Mouse (Mus musculus) left cerebral cortex, postnatal 10 days (tissue): ENCODE results near the gene Fars2. TPM values are rescaled to one million over a fixed set of nuclear protein-coding genes. Genes with fewer than 3 reads are reported as not detected.
"Not testable (repeated sequence)": the region's sequence is repeated elsewhere in the genome, so short reads cannot be mapped to it uniquely, and the experiment has no call there.

Experiments
- DNase-seq, 2 experiments: peaks; one replicate each; pipeline ENCODE4 v3.0.0; 2021 to 2022; ENCODE audit warnings: low spot score in 2 of 2, mixed read lengths in 1 of 2; ENCODE audit errors: extremely low spot score in 1 of 2
- intact Hi-C: fragments of 180-260 bp; cut with DNase I; formaldehyde crosslinking; loops from one replicate; pipeline ENCODE4 v1.15.1; 2025
- total RNA-seq, 2 experiments: library from RNA; stranded (reverse); gene quantifications; 2 replicates each; pipeline ENCODE4 v1.2.3; 2021

Fars2 gene
- total RNA-seq, 2 experiments from 2014 or later = 31.1 to 37.6 TPM

DNA sequence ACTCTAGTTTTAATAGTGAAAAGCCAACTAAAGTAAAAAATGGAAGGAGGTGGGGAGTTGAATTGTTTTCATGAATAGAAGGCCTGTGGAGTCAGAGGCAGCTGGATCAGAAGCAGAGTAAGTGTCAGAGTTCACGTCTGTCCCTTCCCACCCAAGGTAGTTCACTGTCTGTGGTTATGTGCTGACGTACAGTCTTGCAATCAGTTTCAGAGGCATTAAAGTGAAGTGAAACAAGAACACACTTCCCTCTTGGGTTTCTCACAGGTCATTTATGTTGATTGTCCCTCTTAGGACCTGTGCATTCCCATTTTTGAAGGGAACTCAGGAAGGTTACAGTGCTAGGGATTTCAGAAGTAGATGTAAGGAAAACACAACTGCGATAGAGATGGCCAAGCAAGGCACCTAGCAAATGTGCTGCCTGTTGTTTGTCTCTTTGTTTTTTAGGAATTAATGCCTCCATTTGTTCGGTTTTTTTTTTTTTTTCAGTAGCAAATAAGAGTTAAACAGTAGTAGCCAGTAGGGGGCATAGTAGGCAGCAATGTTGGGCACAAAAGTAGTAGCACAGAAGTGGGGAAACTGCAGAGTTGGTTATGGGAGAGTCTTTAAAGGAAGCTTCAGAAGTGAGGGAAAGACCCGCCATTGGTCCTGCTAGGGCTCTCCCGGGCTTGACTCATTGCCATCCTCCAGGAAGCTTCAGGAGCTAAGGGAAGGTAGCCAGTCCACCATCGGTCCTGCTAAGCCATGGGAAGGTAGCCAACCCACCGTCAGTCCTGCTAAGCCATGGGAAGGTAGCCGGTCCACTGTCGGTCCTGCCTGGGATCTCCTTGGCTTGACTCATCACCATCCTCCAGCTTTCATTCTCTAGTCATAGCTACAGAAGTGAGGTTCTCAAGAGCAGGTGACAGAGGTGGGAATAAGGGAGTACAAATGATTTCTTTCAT, 197.9 kb downstream of the Fars2 start:
- DNase-seq = peak in 1 of 2 experiments; percentile 26
- intact Hi-C loops = no loop called here

DNA sequence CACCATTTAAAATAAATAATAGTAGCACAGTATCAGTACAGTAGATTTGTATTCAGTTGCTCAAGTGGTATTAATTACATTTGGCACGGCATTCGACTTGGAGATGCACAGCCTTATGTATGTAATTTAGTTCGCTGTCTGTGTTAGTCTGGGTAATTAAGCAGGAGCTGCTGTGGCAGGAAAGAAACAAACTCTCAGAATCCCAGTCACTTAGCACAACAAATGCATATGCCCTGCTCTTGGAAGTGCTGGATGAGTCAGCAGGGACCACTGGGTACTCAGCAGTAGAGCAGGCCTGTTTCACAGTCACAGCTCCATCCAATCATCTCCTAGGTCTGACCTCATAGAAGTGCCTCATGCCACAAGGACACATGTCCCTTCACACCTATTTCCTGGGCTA, 200.6 kb downstream of the Fars2 start:
- DNase-seq = no peak
- intact Hi-C loops = no loop called here

DNA sequence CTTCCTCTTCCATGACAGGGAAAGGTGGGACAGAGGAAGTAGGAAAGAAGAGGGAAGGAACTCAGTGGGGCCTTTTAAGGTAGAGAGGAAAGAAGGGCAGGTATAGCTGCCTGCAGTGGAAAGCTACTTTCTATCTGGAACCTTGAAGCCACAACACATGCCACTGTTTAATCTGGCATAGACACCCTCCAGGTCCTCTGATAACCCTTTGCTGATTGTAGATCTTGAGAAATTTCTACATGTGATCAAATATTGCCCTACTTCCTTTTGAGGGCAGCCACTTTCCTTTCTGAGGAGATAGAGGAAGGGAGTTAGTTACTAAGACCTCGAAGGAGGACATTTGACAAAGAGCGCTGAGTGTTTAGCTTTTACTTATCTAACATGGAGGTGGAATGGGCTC, 207.4 kb downstream of the Fars2 start:
- no peak for DNase-seq
- intact Hi-C loops = no loop called here

DNA sequence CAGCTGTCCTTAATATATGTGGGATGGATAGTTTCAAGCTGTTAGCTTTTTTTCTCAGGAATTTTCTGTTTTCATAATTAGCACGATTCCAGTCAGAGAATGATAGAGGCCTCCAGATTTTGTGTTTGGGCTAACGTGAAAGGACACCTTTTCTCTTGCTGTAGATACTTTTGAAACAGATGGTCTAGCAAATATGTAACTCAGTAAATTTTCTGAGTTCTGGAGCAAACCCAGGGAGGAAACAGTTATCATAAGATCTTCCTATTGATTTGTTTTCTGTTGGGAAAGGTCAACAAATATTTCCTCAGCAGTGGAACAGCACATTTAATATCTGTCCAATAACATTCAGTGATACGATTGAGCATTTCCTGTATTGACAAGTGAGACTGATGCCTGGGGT, 209.3 kb downstream of the Fars2 start:
- intact Hi-C loops = no loop called here
- no peak for DNase-seq

DNA sequence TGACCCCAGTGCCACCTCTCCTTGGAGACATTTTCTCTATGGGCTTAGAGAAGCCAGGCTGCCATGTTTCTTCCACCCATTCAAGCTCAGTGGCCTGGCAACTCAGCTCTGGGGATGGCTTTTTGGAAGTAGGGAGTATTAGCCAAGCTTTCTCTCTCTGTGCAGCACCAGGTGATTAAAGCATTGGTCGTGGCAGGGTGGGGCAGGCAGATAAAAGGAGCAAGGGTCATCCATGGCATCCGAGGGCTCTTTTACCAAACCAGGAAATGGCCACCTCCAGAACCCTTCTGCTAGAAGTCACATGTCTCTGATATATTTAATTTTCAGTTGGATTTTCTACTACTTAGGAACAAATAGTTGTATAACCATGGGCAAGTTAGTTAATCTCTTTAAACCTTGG, 212.7 kb downstream of the Fars2 start:
- intact Hi-C loops = no loop called here

DNA sequence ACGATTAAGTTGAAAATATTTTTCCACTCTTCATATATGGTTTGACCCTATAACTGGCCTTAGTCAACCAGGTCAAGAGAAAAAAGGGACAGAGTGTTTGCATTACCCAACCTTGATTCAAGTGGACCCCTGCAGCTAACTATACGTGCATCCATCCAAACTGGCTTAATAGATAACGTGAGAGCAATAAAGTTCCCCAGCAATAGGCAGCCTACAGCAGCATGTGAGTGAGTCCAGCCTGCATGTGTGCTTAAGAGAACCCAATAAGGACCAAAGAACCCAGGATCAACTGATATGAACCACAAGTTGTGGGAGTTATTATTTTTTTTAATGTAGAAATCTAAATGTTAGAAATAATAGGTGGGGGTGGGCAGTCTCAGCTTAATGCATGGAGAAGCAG, 213.3 kb downstream of the Fars2 start:
- DNase-seq = no peak
- intact Hi-C loops = no loop called here

More for the DNA sequence above, 212.7 kb downstream of the Fars2 start:
- no peak for DNase-seq

DNA sequence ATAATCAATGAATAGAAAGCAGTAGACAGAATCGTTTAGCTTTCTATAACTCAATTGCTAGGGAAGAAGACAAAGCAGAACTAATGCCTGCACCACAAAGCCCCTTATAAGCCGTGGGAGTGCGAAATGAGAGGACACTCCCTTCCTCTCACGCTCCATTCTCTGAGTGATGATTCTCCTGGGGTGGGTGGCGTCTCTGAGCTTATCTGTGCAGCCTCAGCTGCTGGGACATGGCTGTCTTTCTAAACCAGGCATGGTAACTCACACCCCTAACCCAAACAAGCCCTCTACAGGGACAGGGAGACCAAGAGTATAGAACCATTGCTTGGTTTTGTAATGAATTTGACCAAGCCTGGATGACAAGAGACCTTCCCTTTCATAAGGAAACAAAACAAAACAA, 217.5 kb downstream of the Fars2 start:
- intact Hi-C loops = no loop called here
- DNase-seq = no peak

DNA sequence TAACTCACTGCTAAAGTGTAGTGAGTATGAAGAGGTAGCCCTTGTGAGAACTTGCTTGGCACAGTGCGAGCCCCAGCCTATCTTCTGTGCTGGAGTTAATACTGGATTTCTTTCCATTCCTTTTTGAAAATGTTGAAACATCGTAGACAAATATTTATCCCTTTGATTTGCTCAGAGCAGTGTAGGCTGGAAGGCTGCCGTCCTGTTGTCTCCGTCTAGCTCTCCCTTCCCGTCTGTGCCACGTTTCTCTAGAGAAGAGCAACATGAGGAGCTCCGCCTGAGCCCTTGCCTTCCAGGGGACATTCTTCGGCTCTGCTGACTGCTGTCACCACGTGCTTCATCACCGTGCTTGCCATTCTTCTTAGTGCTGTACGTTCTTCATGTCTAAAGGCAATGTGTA, 234.3 kb downstream of the Fars2 start:
- intact Hi-C loops = no loop called here

DNA sequence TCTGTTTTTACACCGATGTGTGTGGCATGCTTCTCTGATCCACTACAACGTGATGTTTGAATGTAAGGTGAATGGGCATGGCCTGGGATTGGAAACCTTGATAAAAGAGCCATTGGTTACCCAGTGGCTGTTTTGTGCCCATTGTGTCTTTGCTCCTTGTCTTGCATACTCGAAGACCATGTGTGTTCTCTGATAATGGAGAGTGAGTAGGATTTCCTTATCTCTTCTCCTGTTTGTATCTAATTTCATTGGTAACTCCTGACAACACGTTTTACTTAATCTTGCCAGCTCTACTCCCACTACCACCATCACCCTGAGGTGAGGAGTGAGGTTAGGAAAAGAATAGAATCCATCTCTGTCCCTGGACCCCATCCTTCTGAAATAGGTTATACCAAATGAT, 240.3 kb downstream of the Fars2 start:
- intact Hi-C loops = no loop called here
- DNase-seq = no peak

More for the DNA sequence above, 234.3 kb downstream of the Fars2 start:
- DNase-seq = no peak

DNA sequence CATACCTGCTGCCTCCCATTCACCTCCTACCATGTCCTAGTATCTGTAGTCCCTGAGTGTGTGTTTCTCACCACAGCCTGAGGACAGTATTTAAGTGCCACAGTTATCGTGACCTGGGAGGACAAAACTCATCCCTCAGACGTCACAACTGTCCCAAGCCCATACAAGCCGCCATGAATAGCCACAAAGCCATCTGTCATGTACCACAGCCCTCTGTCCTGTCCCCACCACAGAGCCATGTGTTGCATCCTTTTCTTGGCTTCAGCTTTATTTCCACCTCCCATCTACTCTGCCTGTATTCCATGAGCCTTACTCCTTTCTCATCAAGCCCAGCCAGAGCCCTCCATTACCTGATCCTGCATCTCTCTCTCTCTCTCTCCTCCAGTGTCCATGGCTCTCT, 244.2 kb downstream of the Fars2 start:
- DNase-seq = no peak
- intact Hi-C loops = no loop called here

DNA sequence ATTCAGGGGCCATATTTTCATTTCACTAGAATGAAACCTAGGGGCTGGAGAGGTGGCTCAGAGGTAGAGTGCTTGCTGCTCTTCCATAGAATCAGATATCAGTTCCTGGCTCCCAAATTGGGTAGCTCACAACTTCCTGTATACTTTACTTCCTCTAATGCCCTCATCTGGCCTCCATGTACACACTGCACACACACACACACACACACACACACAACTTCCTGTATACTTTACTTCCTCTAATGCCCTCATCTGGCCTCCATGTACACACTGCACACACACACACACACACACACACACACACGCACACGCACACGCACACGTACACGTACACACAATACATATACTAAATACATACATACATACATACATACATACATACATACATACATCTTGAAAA, 248.5 kb downstream of the Fars2 start:
- DNase-seq, intact Hi-C loops: not testable (repeated sequence)

DNA sequence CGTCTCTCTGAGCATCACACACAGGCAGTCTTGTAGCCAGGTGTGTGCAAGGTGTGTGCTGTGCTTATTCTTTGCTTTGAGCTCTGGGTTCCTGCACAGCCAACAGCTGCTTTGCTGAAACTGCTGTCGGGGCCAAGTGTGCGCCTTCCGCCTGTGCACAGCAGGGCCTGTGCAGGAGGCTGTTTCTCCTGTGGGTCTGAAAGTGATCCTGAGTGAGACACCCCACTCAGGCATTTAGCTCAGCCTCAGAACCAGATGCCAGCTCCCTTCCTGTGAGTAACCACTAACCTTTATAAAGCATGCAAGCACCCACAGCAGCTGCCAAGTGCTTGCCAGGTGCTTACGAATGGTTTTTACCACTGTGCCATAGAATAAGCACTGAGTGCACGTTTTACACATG, 249.1 kb downstream of the Fars2 start:
- intact Hi-C loops = no loop called here
- no peak for DNase-seq

DNA sequence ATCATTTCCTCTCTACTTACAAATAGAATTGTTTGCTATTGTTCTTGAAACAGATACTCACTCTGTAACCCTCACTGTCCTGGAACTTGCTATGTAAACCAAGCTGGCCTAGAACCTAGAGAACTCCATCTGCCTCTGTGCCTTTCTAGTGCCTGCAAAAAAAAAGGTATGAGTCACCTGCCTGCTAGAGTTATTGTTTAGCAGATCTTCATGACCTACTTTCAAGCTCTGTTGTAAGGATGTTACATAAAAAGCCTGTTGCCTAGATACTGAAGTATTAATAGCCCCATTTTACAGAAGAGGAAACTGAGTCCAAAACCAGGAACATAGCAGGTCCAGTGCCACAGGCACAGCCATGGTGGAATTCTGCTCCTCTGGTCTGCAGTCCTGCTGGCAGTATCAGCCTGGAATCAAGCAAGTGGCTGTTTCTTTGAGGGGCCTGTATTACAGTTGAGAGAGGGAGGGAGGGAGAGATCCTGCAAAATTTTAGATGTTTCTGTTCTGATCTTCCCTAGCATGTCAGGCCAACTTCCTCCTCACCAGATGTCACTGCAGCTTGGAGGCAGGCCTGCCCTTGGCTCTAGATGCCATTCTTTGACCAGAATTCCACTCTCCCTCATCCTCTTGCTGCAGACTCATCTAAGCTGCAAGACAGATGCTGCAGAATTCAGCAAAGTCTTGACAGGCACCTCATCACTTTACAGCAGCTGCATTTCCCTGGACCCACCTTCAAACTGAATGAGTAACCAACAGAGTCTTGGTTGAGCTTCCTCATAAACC, 250.7 kb downstream of the Fars2 start:
- no peak for DNase-seq
- intact Hi-C loops = no loop called here

DNA sequence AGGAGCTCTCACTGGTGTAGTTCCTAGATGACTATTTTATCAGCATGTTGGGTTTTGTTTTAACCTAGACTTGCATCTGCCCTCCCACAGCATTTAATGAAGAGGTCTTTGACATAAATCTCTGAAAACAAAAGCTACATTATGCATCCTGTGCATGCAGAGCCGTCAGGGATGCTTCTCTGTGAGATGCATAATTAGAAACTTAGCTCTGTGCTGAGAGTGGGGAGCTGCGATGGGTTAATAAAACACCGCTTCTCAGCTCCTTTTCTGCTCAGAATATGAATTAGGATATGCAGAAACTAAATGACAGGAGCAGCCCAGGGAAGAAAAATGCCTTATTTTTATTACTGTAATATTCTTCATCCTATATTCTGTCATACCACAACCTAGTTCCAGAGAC, 251.6 kb downstream of the Fars2 start:
- intact Hi-C loops = no loop called here
- no peak for DNase-seq

DNA sequence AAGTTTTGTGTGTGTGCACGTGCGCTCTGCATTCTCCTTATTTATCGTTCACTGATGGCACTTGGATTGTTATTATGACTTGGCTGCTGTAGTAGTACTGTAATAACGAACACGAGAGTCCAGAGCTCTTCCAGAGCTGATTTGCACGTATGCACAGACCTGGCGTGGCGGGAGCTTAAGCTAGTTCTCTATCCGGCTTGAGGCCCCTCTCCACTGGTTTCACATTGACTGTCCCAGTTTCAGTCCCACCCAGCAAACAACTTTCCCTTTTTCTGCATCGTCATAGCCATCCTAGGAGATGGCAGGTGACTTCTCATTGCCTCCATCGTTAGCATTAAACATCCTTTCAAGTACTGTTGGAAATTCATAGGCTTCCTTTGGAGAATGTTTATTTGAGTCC, 252.2 kb downstream of the Fars2 start:
- intact Hi-C loops = no loop called here
- DNase-seq = no peak

DNA sequence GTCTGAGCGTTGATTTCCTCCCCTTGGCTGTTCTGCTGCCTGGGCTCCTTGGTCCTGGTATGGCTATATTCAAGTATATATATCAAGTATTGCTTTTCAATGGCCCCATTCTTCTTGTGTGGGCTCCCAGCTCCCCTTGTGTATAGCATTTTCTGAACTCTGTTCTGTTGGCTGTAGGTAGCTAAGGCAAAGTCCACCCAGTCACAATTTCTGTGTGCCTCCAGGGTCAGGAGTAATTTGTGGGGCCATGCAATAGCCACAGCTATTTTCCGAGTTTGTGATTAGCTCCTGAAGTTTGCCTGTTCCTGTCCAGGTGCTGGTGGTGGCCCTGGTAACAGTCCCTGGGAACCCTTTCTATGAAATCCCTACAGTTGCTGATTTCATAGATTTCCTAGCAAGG, 266.0 kb downstream of the Fars2 start:
- intact Hi-C loops = no loop called here
- no peak for DNase-seq

DNA sequence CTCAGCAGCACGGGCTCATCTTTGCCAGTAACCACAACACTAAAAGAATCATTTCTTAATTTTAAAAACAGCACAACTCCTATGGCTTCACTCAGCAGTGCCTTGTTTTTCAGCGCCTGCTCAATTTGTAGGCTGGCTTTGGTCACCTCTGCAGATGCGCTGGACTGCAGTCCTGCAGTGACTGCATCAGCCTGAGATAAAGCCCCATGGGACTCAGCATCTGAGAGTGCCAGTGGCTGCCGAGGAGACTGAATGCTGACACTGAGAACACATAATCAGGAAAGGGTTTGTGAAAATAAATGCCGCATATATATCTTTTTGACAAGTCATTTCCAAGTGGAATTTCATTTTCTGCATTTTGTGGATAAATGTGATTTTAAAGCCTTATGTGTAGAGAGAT, 268.9 kb downstream of the Fars2 start:
- no peak for DNase-seq

DNA sequence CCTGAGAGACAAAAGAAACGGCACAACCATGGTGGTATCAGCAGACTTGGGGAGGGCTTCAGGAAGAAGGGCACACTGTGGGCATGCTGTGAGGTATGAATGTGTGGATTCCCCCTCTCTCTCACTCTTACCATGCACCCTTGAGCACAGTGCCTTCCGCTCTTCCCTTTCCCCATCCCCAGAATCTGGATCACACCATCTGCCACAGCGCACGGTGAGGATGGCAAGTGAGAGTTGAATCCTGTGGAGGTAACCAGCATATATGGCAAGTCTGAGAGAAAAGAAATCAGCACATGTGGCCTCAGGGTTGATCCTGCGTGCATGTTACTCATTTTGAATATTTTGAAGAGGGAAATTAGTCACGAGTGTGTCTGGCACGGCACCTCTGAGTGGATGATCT, 274.7 kb downstream of the Fars2 start:
- no peak for DNase-seq
- intact Hi-C loops = no loop called here

More for the DNA sequence above, 268.9 kb downstream of the Fars2 start:
- intact Hi-C loops = no loop called here

DNA sequence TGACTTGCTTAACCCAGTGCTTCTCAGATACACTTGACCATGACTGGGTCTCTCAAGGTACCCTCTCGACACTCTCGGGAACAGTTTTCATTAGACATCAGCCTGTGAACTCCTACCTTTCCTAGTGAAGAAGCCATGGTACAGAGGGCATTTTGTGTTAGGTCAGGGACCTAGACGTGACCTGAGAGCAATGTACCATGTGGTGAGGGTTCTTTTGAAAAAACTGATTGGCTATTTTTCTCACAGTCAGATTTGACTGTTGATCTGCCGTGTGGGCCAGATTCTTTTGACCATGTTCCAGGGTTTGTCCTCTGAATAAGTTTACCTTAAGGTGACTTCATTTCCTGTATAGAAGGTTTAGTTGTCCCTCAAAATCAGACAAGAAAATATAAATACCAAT, 275.5 kb downstream of the Fars2 start:
- DNase-seq = no peak
- intact Hi-C loops = no loop called here

DNA sequence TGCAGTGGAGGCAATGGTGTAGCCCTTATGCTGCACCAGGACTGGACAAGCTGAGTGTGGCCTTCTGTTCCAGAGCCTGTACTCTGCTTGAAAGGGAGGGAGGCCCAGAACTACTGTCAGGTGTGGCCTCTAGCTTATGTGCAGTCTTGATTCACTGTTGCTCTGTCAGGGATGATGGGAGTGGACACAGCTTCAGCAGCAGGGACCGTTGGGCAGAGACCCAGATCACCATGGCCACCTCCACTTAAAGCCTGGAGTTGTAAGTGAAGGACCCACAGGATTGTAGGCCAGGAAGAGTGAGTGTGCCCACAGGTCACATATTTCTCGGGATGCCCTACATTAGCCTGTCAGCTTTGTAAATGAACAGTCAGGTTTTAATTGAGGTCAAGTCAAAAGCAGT, 283.8 kb downstream of the Fars2 start:
- DNase-seq = peak in 1 of 2 experiments; percentile 6
- intact Hi-C loops = no loop called here
